Mouse (Mus musculus): Measurements from ENCODE around the gene B4galt3. TPM values are rescaled to one million over a fixed set of nuclear protein-coding genes. Genes with fewer than 3 reads are reported as not detected.

B4galt3 gene
- polyA plus RNA-seq, 1 experiment from 2014 or later, result 34.2 TPM

GRCm38 (mm10) chr1:171257781-171258180 lies 12.3 kb upstream of the B4galt3 start:
- no peak overlapping the region for H3K9ac ChIP-seq (ENCODE audit: low read length)
- 0 out of 2 replicates have a peak, but pooled peaks cover 3% of the 10 kb centered on the region for H3K36me3 ChIP-seq (ENCODE audit: control insufficient read depth, insufficient read depth, low read length)
- DNase-seq (ENCODE audit: low spot score) (no peak), ATAC-seq (ENCODE audit: low FRiP score, low TSS enrichment) (no peak)
- H3K9me3 ChIP-seq (ENCODE audit: control insufficient read depth, low read length), result no peaks in the 10 kb centered on the region
- TF ChIP-seq CTCF (IDR thresholded peaks at IDR 0.05; ENCODE audit: low read depth) (no peak), EP300 (optimal IDR thresholded peaks at IDR 0.05) (no peak)
- WGBS, result 81% methylated on average over 9 of the region's 9 CpGs
- 0 out of 2 replicates have a peak, but pooled peaks cover 3% of the 10 kb centered on the region for H3K4me1 ChIP-seq (replicated peaks; ENCODE audit: control insufficient read depth, insufficient read depth)
- no peak overlapping the region for H3K4me2 ChIP-seq (replicated peaks; ENCODE audit: low read depth)
- no peak overlapping the region for H3K4me3 ChIP-seq (ENCODE audit: low read depth, low read length)
- no peaks in the 10 kb centered on the region for H3K27me3 ChIP-seq (ENCODE audit: control insufficient read depth, insufficient read depth, low read length)
- no peak overlapping the region for H3K27ac ChIP-seq (replicated peaks)

GRCm38 (mm10) chr1:171258921-171259320 lies 11.2 kb upstream of the B4galt3 start:
- ATAC-seq (ENCODE audit: low FRiP score, low TSS enrichment) (no peak), DNase-seq (ENCODE audit: low spot score) (no peak)
- Histone ChIP-seq H3K27ac (replicated peaks) (no peak overlapping the region), H3K4me3 (ENCODE audit: low read depth, low read length) (no peak overlapping the region), H3K36me3 (ENCODE audit: control insufficient read depth, insufficient read depth, low read length) (0 out of 2 replicates have a peak, but pooled peaks cover 3% of the 10 kb centered on the region), H3K27me3 (ENCODE audit: control insufficient read depth, insufficient read depth, low read length) (no peaks in the 10 kb centered on the region), H3K4me1 (replicated peaks; ENCODE audit: control insufficient read depth, insufficient read depth) (0 out of 2 replicates have a peak, but pooled peaks cover 3% of the 10 kb centered on the region), H3K9ac (ENCODE audit: low read length) (no peak overlapping the region), H3K9me3 (ENCODE audit: control insufficient read depth, low read length) (no peaks in the 10 kb centered on the region), H3K4me2 (replicated peaks; ENCODE audit: low read depth) (no peak overlapping the region)
- TF ChIP-seq EP300 (optimal IDR thresholded peaks at IDR 0.05), result no peak
- no peak for TF ChIP-seq CTCF (IDR thresholded peaks at IDR 0.05; ENCODE audit: low read depth)
- WGBS, result 67% methylated on average over 17 of the region's 17 CpGs

DNA sequence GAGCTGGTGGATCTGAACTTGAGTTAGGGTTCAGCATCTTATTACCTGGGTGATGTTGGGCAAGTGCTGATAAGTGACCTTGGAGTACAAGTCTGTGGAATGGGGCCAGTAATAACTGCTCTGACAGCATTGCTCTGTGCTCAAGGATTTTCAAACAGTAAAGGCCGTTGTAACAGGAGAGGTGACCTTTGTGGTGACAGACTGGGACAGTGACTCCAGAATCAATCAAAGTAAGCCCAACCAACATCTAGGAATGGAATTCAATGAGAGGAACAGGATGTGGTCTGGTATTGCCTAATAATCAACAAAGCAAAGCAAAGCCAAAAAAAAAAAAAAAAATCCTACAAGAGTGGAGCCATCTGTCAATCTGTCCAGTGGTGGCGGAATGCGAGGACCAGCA lies 9.8 kb upstream of the B4galt3 start:
- Histone ChIP-seq H3K27ac (replicated peaks) (0 out of 2 replicates have a peak overlapping the region, but pooled peaks have one; percentile 18), H3K4me2 (replicated peaks; ENCODE audit: low read depth) (no peak overlapping the region), H3K9ac (ENCODE audit: low read length) (no peak overlapping the region), H3K27me3 (ENCODE audit: control insufficient read depth, insufficient read depth, low read length) (no peaks in the 10 kb centered on the region), H3K36me3 (ENCODE audit: control insufficient read depth, insufficient read depth, low read length) (no peaks in the 10 kb centered on the region), H3K9me3 (ENCODE audit: control insufficient read depth, low read length) (no peaks in the 10 kb centered on the region), H3K4me3 (ENCODE audit: low read depth, low read length) (no peak overlapping the region), H3K4me1 (replicated peaks; ENCODE audit: control insufficient read depth, insufficient read depth) (0 out of 2 replicates have a peak, but pooled peaks cover 3% of the 10 kb centered on the region)
- DNase-seq (ENCODE audit: low spot score) (no peak), ATAC-seq (ENCODE audit: low FRiP score, low TSS enrichment) (no peak)
- WGBS, result 59% methylated on average over 3 of the region's 3 CpGs
- TF ChIP-seq CTCF (IDR thresholded peaks at IDR 0.05; ENCODE audit: low read depth) (no peak), EP300 (optimal IDR thresholded peaks at IDR 0.05) (no peak)

DNA sequence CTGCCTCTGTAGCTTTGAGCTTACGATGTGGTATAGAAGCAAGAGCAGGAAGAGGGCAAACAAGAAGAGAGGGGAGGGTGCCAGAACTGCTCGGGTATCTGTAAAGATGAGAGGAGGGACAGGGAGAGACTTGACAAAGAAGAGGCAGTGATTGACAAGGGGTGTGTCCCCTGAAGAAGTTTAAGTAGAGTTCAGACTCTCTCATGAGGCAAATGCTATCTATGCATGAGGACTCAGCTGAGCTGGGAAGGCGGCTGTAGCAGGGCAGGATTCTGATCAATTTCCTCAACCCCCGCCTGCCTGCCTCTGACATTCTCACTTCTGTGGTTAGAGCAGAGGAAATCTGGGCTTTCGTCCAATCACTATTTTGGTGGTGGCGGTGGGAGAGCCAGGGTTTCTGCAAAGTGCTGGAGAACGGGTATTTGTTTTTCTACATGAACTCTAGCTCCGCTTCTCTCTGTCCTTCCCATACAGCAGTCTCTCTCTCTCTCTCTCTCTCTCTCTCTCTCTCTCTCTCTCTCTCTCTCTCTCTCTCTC lies 7.5 kb upstream of the B4galt3 start:
- Histone ChIP-seq H3K27ac (replicated peaks) (peak overlapping the region; percentile 91), H3K27me3 (ENCODE audit: control insufficient read depth, insufficient read depth, low read length) (no peaks in the 10 kb centered on the region), H3K36me3 (ENCODE audit: control insufficient read depth, insufficient read depth, low read length) (no peaks in the 10 kb centered on the region), H3K4me1 (replicated peaks; ENCODE audit: control insufficient read depth, insufficient read depth) (0 out of 2 replicates have a peak, but pooled peaks cover 3% of the 10 kb centered on the region), H3K9me3 (ENCODE audit: control insufficient read depth, low read length) (no peaks in the 10 kb centered on the region), H3K4me2 (replicated peaks; ENCODE audit: low read depth) (peak overlapping the region; percentile 40), H3K4me3 (ENCODE audit: low read depth, low read length) (no peak overlapping the region; the same call in 1 of the 2 replicates), H3K9ac (ENCODE audit: low read length) (0 out of 2 replicates have a peak overlapping the region, but pooled peaks have one; percentile 31)
- WGBS, result 0% methylated on average over 8 of the region's 8 CpGs
- ATAC-seq (ENCODE audit: low FRiP score, low TSS enrichment) (peak; percentile 63), DNase-seq (ENCODE audit: low spot score) (peak; percentile 62)
- TF ChIP-seq CTCF (IDR thresholded peaks at IDR 0.05; ENCODE audit: low read depth) (no peak), EP300 (optimal IDR thresholded peaks at IDR 0.05) (no peak)

- Histone ChIP-seq H3K27me3 (ENCODE audit: control insufficient read depth, insufficient read depth, low read length) (no peaks in the 10 kb centered on the region), H3K9me3 (ENCODE audit: control insufficient read depth, low read length) (no peaks in the 10 kb centered on the region), H3K27ac (replicated peaks) (peak overlapping the region; percentile 84), H3K36me3 (ENCODE audit: control insufficient read depth, insufficient read depth, low read length) (no peaks in the 10 kb centered on the region), H3K9ac (ENCODE audit: low read length) (no peak overlapping the region), H3K4me2 (replicated peaks; ENCODE audit: low read depth) (peak overlapping the region; percentile 40; the same call in 1 of the 2 replicates), H3K4me3 (ENCODE audit: low read depth, low read length) (no peak overlapping the region), H3K4me1 (replicated peaks; ENCODE audit: control insufficient read depth, insufficient read depth) (0 out of 2 replicates have a peak, but pooled peaks cover 3% of the 10 kb centered on the region)
- 0% methylated on average over 2 of the region's 2 CpGs for WGBS
- ATAC-seq (ENCODE audit: low FRiP score, low TSS enrichment) (peak; percentile 82; the same call in 1 of the 2 replicates), DNase-seq (ENCODE audit: low spot score) (peak; percentile 55)
- TF ChIP-seq EP300 (optimal IDR thresholded peaks at IDR 0.05) (no peak), CTCF (IDR thresholded peaks at IDR 0.05; ENCODE audit: low read depth) (no peak)
Measured at GRCm38 (mm10) chr1:171263185-171263611, 6.9 kb upstream of the B4galt3 start.

Measured in stomach, postnatal 0 days (tissue).